Mouse (Mus musculus): ENCODE data around the gene Kctd18.

GRCm38 (mm10) chr1:58027707-58028106 lies 9.0 kb upstream of the Kctd18 start:
- no peak for TF ChIP-seq CTCF (conservative IDR thresholded peaks at IDR 0.05; ENCODE audit: low read length)
- no peak for TF ChIP-seq POU5F1 (IDR thresholded peaks at IDR 0.05; ENCODE audit: borderline replicate concordance, low read length)
